Comparison of ENCODE assay signal across 10 mouse cellular contexts in the genomic region with DNA sequence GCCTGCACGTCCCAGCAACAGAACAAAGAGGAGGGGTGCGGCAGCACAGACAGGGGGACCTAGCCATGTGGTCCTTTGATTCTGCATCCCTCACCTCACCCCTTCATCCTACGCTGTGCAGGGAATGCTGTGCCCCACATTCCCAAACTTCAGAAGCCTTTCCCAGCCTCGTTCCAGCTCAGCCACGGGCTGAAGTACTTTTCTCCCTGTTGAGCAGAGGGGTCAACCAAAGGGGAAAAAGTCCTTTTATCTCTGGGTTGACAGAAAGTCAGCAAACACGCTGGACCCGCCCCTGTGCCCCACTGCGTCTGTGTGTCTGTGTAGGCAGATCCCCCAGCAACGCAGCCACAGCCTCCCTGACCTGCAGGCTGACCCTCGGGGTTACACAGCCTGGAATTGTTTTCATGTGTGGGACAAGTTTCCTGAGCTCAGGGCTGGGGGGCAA. TPM values are rescaled to one million over a fixed set of nuclear protein-coding genes. Genes with fewer than 3 reads are reported as not detected.
DNase-seq lines count a peak whose midpoint lies in the region; ATAC-seq and TF ChIP-seq lines count a peak whose summit lies in the region.
"Had no signal": no experiment of that assay in that cellular context is flagged by ENCODE, and none has a peak within 500 bp of the region (broad histone marks: within the 10 kb centered on the region; RNA-seq: fewer than 3 reads in every experiment).

No protein-coding gene starts in this region.

- no peaks in the 10 kb centered on the region for H3K27me3 ChIP-seq in heart, embryonic 15.5 days
- no peaks in the 10 kb centered on the region for H3K27me3 ChIP-seq in midbrain, embryonic 11.5 days (ENCODE audit: control insufficient read depth, insufficient read depth, low read length)
- H3K27me3 ChIP-seq in midbrain, embryonic 15.5 days (replicated peaks), result no peaks in the 10 kb centered on the region
- no peaks in the 10 kb centered on the region for H3K27me3 ChIP-seq in liver, embryonic 14.5 days (ENCODE audit: control insufficient read depth, insufficient read depth, low read length)

- H3K9ac ChIP-seq in heart, embryonic 15.5 days, result no peak overlapping the region
- H3K9ac ChIP-seq in midbrain, embryonic 11.5 days (ENCODE audit: low read length), result peak overlapping the region; percentile 21; the same call in 1 of the 2 replicates
- H3K9ac ChIP-seq in midbrain, embryonic 15.5 days, result no peak overlapping the region
- no peak overlapping the region for H3K9ac ChIP-seq in liver, embryonic 14.5 days (replicated peaks)

- 7% methylated on average over 10 of the region's 10 CpGs for WGBS in heart, embryonic 15.5 days
- 5% methylated on average over 10 of the region's 10 CpGs for WGBS in midbrain, embryonic 11.5 days
- 6% methylated on average over 10 of the region's 10 CpGs for WGBS in midbrain, embryonic 15.5 days
- 28% methylated on average over 10 of the region's 10 CpGs for WGBS in liver, embryonic 14.5 days (ENCODE audit: insufficient replicate concordance)

- no peaks in the 10 kb centered on the region for H3K36me3 ChIP-seq in heart, embryonic 15.5 days
- no peaks in the 10 kb centered on the region for H3K36me3 ChIP-seq in midbrain, embryonic 11.5 days (ENCODE audit: control insufficient read depth, insufficient read depth, low read length)
- H3K36me3 ChIP-seq in midbrain, embryonic 15.5 days (replicated peaks), result no peaks in the 10 kb centered on the region
- no peaks in the 10 kb centered on the region for H3K36me3 ChIP-seq in liver, embryonic 14.5 days (replicated peaks; ENCODE audit: control insufficient read depth, insufficient read depth, low read depth)

- 0 out of 2 replicates have a peak overlapping the region, but pooled peaks have one; percentile 7 for H3K27ac ChIP-seq in heart, embryonic 15.5 days
- 0 out of 2 replicates have a peak overlapping the region, but pooled peaks have one; percentile 40 for H3K27ac ChIP-seq in midbrain, embryonic 11.5 days (ENCODE audit: low read depth, low read length)
- H3K27ac ChIP-seq in midbrain, embryonic 15.5 days, result no peak overlapping the region
- H3K27ac ChIP-seq in liver, embryonic 14.5 days, result no peak overlapping the region

- peak overlapping the region; percentile 10; the same call in 1 of the 2 replicates for H3K4me2 ChIP-seq in heart, embryonic 15.5 days
- peak overlapping the region; percentile 6; the same call in 1 of the 2 replicates for H3K4me2 ChIP-seq in midbrain, embryonic 11.5 days
- H3K4me2 ChIP-seq in midbrain, embryonic 15.5 days, result no peak overlapping the region
- peak overlapping the region; percentile 13; the same call in 1 of the 2 replicates for H3K4me2 ChIP-seq in liver, embryonic 14.5 days (ENCODE audit: low read depth)

- no peak for DNase-seq in heart, adult 9 months (ENCODE audit: low spot score in 2 of 2)
- DNase-seq in midbrain, embryonic 11.5 days (ENCODE audit: low spot score, missing footprints), result peak; percentile 93
- peak in 2 of 3 experiments; percentile 13 to 20 for DNase-seq in liver, embryonic 14.5 days (ENCODE audit: low read depth in 3 of 3, low spot score in 3 of 3)
- no peak for DNase-seq in ovary, adult 18-20 months (ENCODE audit: low spot score)
- no peak for DNase-seq in layer of hippocampus, postnatal 10 days (ENCODE audit: low spot score in 2 of 2)
- no peak for DNase-seq in urinary bladder, adult 2 months (ENCODE audit: low spot score)
- DNase-seq: cerebellum, postnatal 36 days; kidney, postnatal 25 days had no signal

- H3K4me3 ChIP-seq in heart, embryonic 15.5 days, result no peak overlapping the region
- no peak overlapping the region for H3K4me3 ChIP-seq in midbrain, embryonic 11.5 days (ENCODE audit: low read depth, low read length)
- H3K4me3 ChIP-seq in midbrain, embryonic 15.5 days, result no peak overlapping the region
- no peak overlapping the region for H3K4me3 ChIP-seq in liver, embryonic 14.5 days (ENCODE audit: insufficient read depth in 1 of 2, low read depth in 2 of 2, low read length in 2 of 2)

- H3K9me3 ChIP-seq in heart, embryonic 15.5 days (replicated peaks), result 0 out of 2 replicates have a peak, but pooled peaks cover 3% of the 10 kb centered on the region
- peaks cover 5% of the 10 kb centered on the region for H3K9me3 ChIP-seq in midbrain, embryonic 11.5 days (ENCODE audit: control insufficient read depth, low read length)
- H3K9me3 ChIP-seq in midbrain, embryonic 15.5 days, result no peaks in the 10 kb centered on the region
- no peaks in the 10 kb centered on the region for H3K9me3 ChIP-seq in liver, embryonic 14.5 days (ENCODE audit: control insufficient read depth, low read length)

- H3K4me1 ChIP-seq in heart, embryonic 15.5 days (replicated peaks), result peaks cover 24% of the 10 kb centered on the region
- peaks cover 18% of the 10 kb centered on the region for H3K4me1 ChIP-seq in midbrain, embryonic 11.5 days (ENCODE audit: control insufficient read depth, insufficient read depth, low read length)
- peaks cover 23% of the 10 kb centered on the region for H3K4me1 ChIP-seq in midbrain, embryonic 15.5 days
- H3K4me1 ChIP-seq in liver, embryonic 14.5 days (replicated peaks; ENCODE audit: control insufficient read depth in 2 of 2, insufficient read depth in 2 of 2, low read length in 1 of 2), result peaks cover 0 to 2% of the 10 kb centered on the region in 2 experiments; a peak in 1 of 4 replicates

- no peak for TF ChIP-seq EP300 in liver, embryonic 14.5 days (IDR thresholded peaks at IDR 0.05; ENCODE audit: low read depth)

- 0 out of 2 replicates have a peak, but pooled peaks have one; percentile 32 for ATAC-seq in heart, embryonic 15.5 days (replicated peaks; ENCODE audit: insufficient number of reproducible peaks, insufficient read depth, low FRiP score, low read depth)
- ATAC-seq in midbrain, embryonic 11.5 days (ENCODE audit: low FRiP score), result peak; percentile 73
- no peak for ATAC-seq in midbrain, embryonic 15.5 days (replicated peaks)
- ATAC-seq in liver, embryonic 14.5 days (ENCODE audit: insufficient read depth), result peak; percentile 26; the same call in 1 of the 2 replicates

- TF ChIP-seq CTCF in liver, embryonic 14.5 days (IDR thresholded peaks at IDR 0.05; ENCODE audit: low read depth), result no peak

RNA-seq across cellular contexts. Expression of a gene that starts 18.9 kb away (rescaled TPM):
- 1.4 and 2.0 TPM in 2 replicates for polyA plus RNA-seq in heart, embryonic 15.5 days (2015; fragmentation: Nextera tagmentation; extraction: Ambion mirVana)
- polyA plus RNA-seq in midbrain, embryonic 11.5 days (2014; fragmentation: Nextera tagmentation; extraction: Ambion mirVana), result 2.6 and 3.0 TPM in 2 replicates
- 4.6 and 6.0 TPM in 2 replicates for polyA plus RNA-seq in midbrain, embryonic 15.5 days (2015; fragmentation: Nextera tagmentation; extraction: Ambion mirVana)
- polyA plus RNA-seq in liver, embryonic 14.5 days (2012; rRNA removed), result 0.13 and 0.28 TPM in 2 replicates
- 0.09 and 0.25 TPM in 2 replicates for polyA plus RNA-seq in liver, embryonic 14.5 days (2014; fragmentation: Nextera tagmentation; extraction: Ambion mirVana)
- 10 to 100 TPM; 25.5 to 26.9 TPM for total RNA-seq in layer of hippocampus, postnatal 10 days (2021)
- polyA plus RNA-seq in urinary bladder, adult 2 months (2012; rRNA removed), result 0.56 and 1.5 TPM in 2 replicates

Comparison
In these comparisons a context has a peak if more than half of its experiments do, and no peak if none do; other contexts are left out.
1. H3K27ac ChIP-seq: peak in heart, embryonic 15.5 days (single experiment) and midbrain, embryonic 11.5 days (single experiment); none in midbrain, embryonic 15.5 days (single experiment) and liver, embryonic 14.5 days (single experiment).
2. DNase-seq: peak in midbrain, embryonic 11.5 days (single experiment) and liver, embryonic 14.5 days (2 of 3); none in heart, adult 9 months (0 of 2), ovary, adult 18-20 months (single experiment), layer of hippocampus, postnatal 10 days (0 of 2) and urinary bladder, adult 2 months (single experiment).